Mouse (Mus musculus) hindbrain, postnatal 0 days (tissue): ENCODE data around the gene Gpr152. TPM values are rescaled to one million over a fixed set of nuclear protein-coding genes. Genes with fewer than 3 reads are reported as not detected.

Experiments
- ATAC-seq: fragments of 200-750 bp; cut with Nextera tagmentation; 2 replicates; pipeline ENCODE4 v1.8.0; 2017; ENCODE audit warnings: mild to moderate bottlenecking, moderate TSS enrichment, moderate library complexity
- DNase-seq: peaks from one replicate; pipeline ENCODE4 v3.0.0-alpha.2; 2015; ENCODE audit warnings: low spot score
- H3K27ac ChIP-seq: fragments of 300-500 bp; sonication (generic); 2 replicates; pipeline ENCODE4 v1.5.1; 2014; ENCODE audit warnings: mild to moderate bottlenecking
- H3K27me3 ChIP-seq: fragments of 300-500 bp; sonication (generic); 2 replicates; pipeline ENCODE4 v1.6.1; 2014; ENCODE audit warnings: low read length, mixed read lengths; ENCODE audit not compliant: insufficient read depth
- H3K36me3 ChIP-seq: fragments of 300-500 bp; sonication (generic); 2 replicates; pipeline ENCODE4 v1.6.1; 2014; ENCODE audit warnings: low read length, mixed read lengths; ENCODE audit not compliant: insufficient read depth
- H3K4me1 ChIP-seq: fragments of 300-500 bp; sonication (generic); 2 replicates; pipeline ENCODE4 v1.6.1; 2014; ENCODE audit warnings: antibody characterized with exemption, low read length, mixed read lengths; ENCODE audit not compliant: insufficient read depth
- H3K4me2 ChIP-seq: fragments of 300-500 bp; sonication (generic); 2 replicates; pipeline ENCODE4 v1.6.1; 2014; ENCODE audit warnings: low read depth, mild to moderate bottlenecking, low read length, moderate library complexity, mixed read lengths
- H3K4me3 ChIP-seq: fragments of 300-500 bp; sonication (generic); 2 replicates; pipeline ENCODE4 v1.5.1; 2014; ENCODE audit warnings: low read length
- H3K9ac ChIP-seq: fragments of 300-500 bp; sonication (generic); replicated peaks from 2 replicates; pipeline ENCODE4 v1.6.1; 2014; ENCODE audit warnings: mild to moderate bottlenecking, low read length, moderate library complexity, mixed read lengths
- H3K9me3 ChIP-seq: fragments of 300-500 bp; sonication (generic); 2 replicates; pipeline ENCODE4 v1.6.1; 2016; ENCODE audit warnings: low read length, mixed read lengths
- CTCF ChIP-seq: IDR thresholded peaks from 2 replicates; pipeline ENCODE4 v1.5.1; 2016; ENCODE audit warnings: antibody characterized with exemption, control low read depth, low read depth
- WGBS: fragments of 180-500 bp; shearing (Covaris S2); extraction: QIAGEN DNeasy Blood & Tissue Kit; methylation state at CpG from one replicate; pipeline ENCODE4 v1.1.7; 2014; 5-methylcytosine and 5-hydroxymethylcytosine counted together
- polyA plus RNA-seq: library from polyadenylated mRNA; unstranded; fragments of >200 nt; fragmentation: Nextera tagmentation; extraction: Ambion mirVana; gene quantifications from 2 replicates; pipeline ENCODE4 v1.2.1, GENCODE M21; 2015
- total RNA-seq: library from RNA; depleted of rRNA; stranded (reverse); fragments of >200 nt; gene quantifications from 2 replicates; pipeline ENCODE4 v1.2.3, GENCODE M21; 2014

The Gpr152 gene
- total and polyA plus RNA-seq, 2 experiments from 2014 or later, result 0.05 to 0.37 TPM

- ATAC-seq (peak; percentile 27), DNase-seq (no peak)
- Histone ChIP-seq H3K9me3 (no peaks in the 10 kb centered on the region), H3K9ac (peak overlapping the region; percentile 90), H3K27me3 (no peaks in the 10 kb centered on the region), H3K27ac (peak overlapping the region; percentile 79), H3K4me1 (peaks cover 14% of the 10 kb centered on the region), H3K36me3 (peaks cover 9% of the 10 kb centered on the region; the same call in 1 of the 2 replicates), H3K4me3 (peak overlapping the region; percentile 92), H3K4me2 (peak overlapping the region; percentile 87)
- WGBS, result 3% methylated on average over 8 of the region's 8 CpGs
- no peak for TF ChIP-seq CTCF
These were observed 9.2 kb downstream of the Gpr152 start for GRCm38 (mm10) chr19:4148819-4149218.

- no peaks in the 10 kb centered on the region for H3K9me3 ChIP-seq
- no peaks in the 10 kb centered on the region for H3K27me3 ChIP-seq
- H3K36me3 ChIP-seq, result peaks cover 9% of the 10 kb centered on the region; the same call in 1 of the 2 replicates
- H3K4me1 ChIP-seq, result peaks cover 14% of the 10 kb centered on the region
- WGBS, result 91% methylated on average over 11 of the region's 11 CpGs
- no peak for TF ChIP-seq CTCF
- peak overlapping the region; percentile 79; the same call in 1 of the 2 replicates for H3K27ac ChIP-seq
- peak overlapping the region; percentile 92 for H3K4me3 ChIP-seq
- H3K4me2 ChIP-seq, result peak overlapping the region; percentile 87
- no peak for DNase-seq
- H3K9ac ChIP-seq, result peak overlapping the region; percentile 90
- ATAC-seq, result no peak
These were observed 9.7 kb downstream of the Gpr152 start for GRCm38 (mm10) chr19:4149283-4149682.

- ATAC-seq (no peak), DNase-seq (no peak)
- no peak for TF ChIP-seq CTCF
- WGBS, result 94% methylated on average over 17 of the region's 17 CpGs
- Histone ChIP-seq H3K27ac (no peak overlapping the region), H3K4me1 (peaks cover 14% of the 10 kb centered on the region), H3K36me3 (peaks cover 9% of the 10 kb centered on the region; the same call in 1 of the 2 replicates), H3K27me3 (no peaks in the 10 kb centered on the region), H3K9me3 (no peaks in the 10 kb centered on the region), H3K9ac (no peak overlapping the region), H3K4me3 (no peak overlapping the region), H3K4me2 (peak overlapping the region; percentile 87; the same call in 1 of the 2 replicates)
These were observed 10.3 kb downstream of the Gpr152 start for GRCm38 (mm10) chr19:4149764-4150461.

- WGBS, result 85% methylated on average over 22 of the region's 22 CpGs
- Histone ChIP-seq H3K36me3 (peaks cover 9% of the 10 kb centered on the region; the same call in 1 of the 2 replicates), H3K4me1 (peaks cover 14% of the 10 kb centered on the region), H3K9me3 (no peaks in the 10 kb centered on the region), H3K27me3 (no peaks in the 10 kb centered on the region), H3K4me3 (no peak overlapping the region), H3K9ac (no peak overlapping the region), H3K27ac (no peak overlapping the region), H3K4me2 (no peak overlapping the region)
- DNase-seq (no peak), ATAC-seq (no peak)
- TF ChIP-seq CTCF, result no peak
These were observed 11.2 kb downstream of the Gpr152 start for GRCm38 (mm10) chr19:4150567-4151487.

- Histone ChIP-seq H3K4me1 (peaks cover 14% of the 10 kb centered on the region), H3K4me2 (no peak overlapping the region), H3K36me3 (peaks cover 9% of the 10 kb centered on the region; the same call in 1 of the 2 replicates), H3K27ac (no peak overlapping the region), H3K9ac (no peak overlapping the region), H3K4me3 (no peak overlapping the region), H3K27me3 (no peaks in the 10 kb centered on the region), H3K9me3 (no peaks in the 10 kb centered on the region)
- no peak for ATAC-seq
- 72% methylated on average over 5 of the region's 5 CpGs for WGBS
- no peak for TF ChIP-seq CTCF
- no peak for DNase-seq
These were observed 11.9 kb downstream of the Gpr152 start for GRCm38 (mm10) chr19:4151488-4151860.

- DNase-seq, result no peak
- H3K4me3 ChIP-seq, result no peak overlapping the region
- H3K9ac ChIP-seq, result no peak overlapping the region
- peaks cover 14% of the 10 kb centered on the region for H3K4me1 ChIP-seq
- peaks cover 13% of the 10 kb centered on the region; the same call in 1 of the 2 replicates for H3K36me3 ChIP-seq
- H3K27me3 ChIP-seq, result no peaks in the 10 kb centered on the region
- no peaks in the 10 kb centered on the region for H3K9me3 ChIP-seq
- ATAC-seq, result no peak
- no peak for TF ChIP-seq CTCF
- H3K4me2 ChIP-seq, result no peak overlapping the region
- WGBS, result 87% methylated on average over 5 of the region's 5 CpGs
- no peak overlapping the region for H3K27ac ChIP-seq
These were observed 12.3 kb downstream of the Gpr152 start for GRCm38 (mm10) chr19:4151898-4152297.
